Mouse (Mus musculus) spleen, adult 2 months (tissue): ENCODE results near the gene Olfr904.

ENCODE experiments used
- CTCF ChIP-seq: fragments of 200-500 bp; IDR thresholded peaks from 2 replicates; pipeline ENCODE4 v1.5.1; 2011; ENCODE audit warnings: mild to moderate bottlenecking, inconsistent platforms; ENCODE audit not compliant: insufficient read depth, insufficient read length, insufficient replicate concordance; ENCODE audit errors: extremely low read depth
- POLR2A ChIP-seq: fragments of 200-500 bp; IDR thresholded peaks from 2 replicates; pipeline ENCODE4 v1.6.1; 2011; ENCODE audit warnings: low read depth, low read length, inconsistent platforms

DNA sequence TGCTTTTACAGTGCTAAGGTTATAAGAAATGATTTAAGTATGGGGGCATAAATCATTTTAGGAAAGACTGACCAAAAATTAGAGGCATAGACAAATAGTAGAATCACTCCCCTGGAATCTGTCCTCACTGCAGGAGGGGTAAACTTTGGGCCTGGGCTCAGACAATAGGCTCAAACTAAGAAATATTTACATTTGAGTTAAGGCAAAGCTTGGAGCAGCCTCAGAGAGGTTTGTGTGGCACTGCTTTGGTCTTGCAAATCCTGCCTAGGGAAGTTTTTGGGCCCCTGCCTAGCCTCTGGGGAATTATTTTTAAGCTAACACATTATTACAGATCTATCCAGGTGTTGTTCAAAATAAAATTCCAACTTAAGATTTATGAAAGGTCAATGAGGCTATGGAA, 39.1 kb upstream of the Olfr904 start:
- TF ChIP-seq POLR2A (no peak), CTCF (no peak)
